Mouse (Mus musculus) MEL (cell line): ENCODE data around the gene Diras1. TPM values are rescaled to one million over a fixed set of nuclear protein-coding genes. Genes with fewer than 3 reads are reported as not detected.

Experiments used
- DNase-seq: peaks from one replicate; pipeline ENCODE4 v3.0.0; 2011; ENCODE audit warnings: low read depth, low spot score
- H3K27ac ChIP-seq: 2 replicates; pipeline ENCODE4 v1.5.1; 2012; ENCODE audit warnings: low read depth, mild to moderate bottlenecking, control low read depth, low read length, moderate library complexity; ENCODE audit not compliant: control insufficient read depth
- H3K27me3 ChIP-seq, 2 experiments: fragments of 150-350 bp in 1 of 2; sonication (generic) in 1 of 2; 2 replicates each; pipeline ENCODE4 v1.6.1; 2012; ENCODE audit warnings: low read length in 2 of 2, mild to moderate bottlenecking in 2 of 2, improper control_type of control experiment in 1 of 2, moderate library complexity in 1 of 2; ENCODE audit not compliant: insufficient read depth in 2 of 2, control insufficient read depth in 1 of 2
- H3K36me3 ChIP-seq, 2 experiments: 2 replicates each; pipeline ENCODE4 v1.6.1; 2012 to 2014; ENCODE audit warnings: low read length in 2 of 2, improper control_type of control experiment in 1 of 2, inconsistent platforms in 1 of 2, mild to moderate bottlenecking in 1 of 2; ENCODE audit not compliant: insufficient read depth in 2 of 2, control insufficient read depth in 1 of 2
- H3K4me1 ChIP-seq, 2 experiments: fragments of 150-350 bp in 1 of 2; sonication (generic) in 1 of 2; 2 replicates each; pipeline ENCODE4 v1.6.1; 2012; ENCODE audit warnings: low read length in 2 of 2, improper control_type of control experiment in 1 of 2, mild to moderate bottlenecking in 1 of 2; ENCODE audit not compliant: insufficient read depth in 2 of 2, control insufficient read depth in 1 of 2
- H3K4me3 ChIP-seq, 2 experiments: fragments of 150-350 bp in 1 of 2; sonication (generic) in 1 of 2; 2 replicates each; pipeline ENCODE4 v1.5.1; 2012; ENCODE audit warnings: low read depth in 2 of 2, low read length in 2 of 2, mild to moderate bottlenecking in 2 of 2, moderate library complexity in 2 of 2, control low read depth in 1 of 2, improper control_type of control experiment in 1 of 2; ENCODE audit not compliant: control insufficient read depth in 1 of 2, insufficient read depth in 1 of 2
- H3K79me2 ChIP-seq: 2 replicates; pipeline ENCODE4 v1.6.1; 2012; ENCODE audit warnings: mild to moderate bottlenecking, low read length, moderate library complexity; ENCODE audit not compliant: control insufficient read depth, poor library complexity, insufficient read depth
- H3K9ac ChIP-seq: 2 replicates; pipeline ENCODE4 v1.6.1; 2012; ENCODE audit warnings: low read depth, mild to moderate bottlenecking, control low read depth, low read length, moderate library complexity; ENCODE audit not compliant: control insufficient read depth, poor library complexity, severe bottlenecking
- H3K9me3 ChIP-seq: fragments of 150-350 bp; sonication (generic); replicated peaks from 2 replicates; pipeline ENCODE4 v1.6.1; 2012; ENCODE audit warnings: mild to moderate bottlenecking, low read length, improper control_type of control experiment, moderate library complexity; ENCODE audit not compliant: insufficient read depth
- BHLHE40 ChIP-seq: IDR thresholded peaks from 2 replicates; pipeline ENCODE4 v1.6.1; 2012; ENCODE audit warnings: low read depth, mild to moderate bottlenecking, inconsistent platforms, low read length, improper control_type of control experiment, borderline replicate concordance
- CHD1 ChIP-seq: IDR thresholded peaks from 2 replicates; pipeline ENCODE4 v1.6.1; 2012; ENCODE audit warnings: low read depth, mild to moderate bottlenecking, inconsistent platforms, low read length, improper control_type of control experiment
- CHD2 ChIP-seq: IDR thresholded peaks from 2 replicates; pipeline ENCODE4 v1.6.1; 2011; ENCODE audit warnings: low read length, improper control_type of control experiment
- GABPA ChIP-seq: IDR thresholded peaks from 2 replicates; pipeline ENCODE4 v1.6.1; 2012; ENCODE audit warnings: low read depth, mild to moderate bottlenecking, inconsistent platforms, low read length, improper control_type of control experiment, moderate library complexity
- GATA1 ChIP-seq: IDR thresholded peaks from 2 replicates; pipeline ENCODE4 v1.6.1; 2011; ENCODE audit warnings: low read depth, low read length, improper control_type of control experiment
- HCFC1 ChIP-seq: IDR thresholded peaks from 2 replicates; pipeline ENCODE4 v1.6.1; 2012; ENCODE audit warnings: low read depth, mild to moderate bottlenecking, inconsistent platforms, low read length, improper control_type of control experiment, moderate library complexity
- JUND ChIP-seq: IDR thresholded peaks from 2 replicates; pipeline ENCODE4 v1.6.1; 2011; ENCODE audit warnings: low read depth, mild to moderate bottlenecking, improper control_type of control experiment, low read length
- KAT2A ChIP-seq: conservative IDR thresholded peaks from 2 replicates; pipeline ENCODE4 v1.6.1; 2012; ENCODE audit warnings: low read depth, low read length, improper control_type of control experiment, inconsistent platforms
- MAX ChIP-seq: IDR thresholded peaks from 2 replicates; pipeline ENCODE4 v1.6.1; 2011; ENCODE audit warnings: low read length, improper control_type of control experiment
- MAZ ChIP-seq: IDR thresholded peaks from 2 replicates; pipeline ENCODE4 v1.6.1; 2012; ENCODE audit warnings: low read depth, mild to moderate bottlenecking, inconsistent platforms, low read length, improper control_type of control experiment
- MEF2A ChIP-seq: IDR thresholded peaks from 2 replicates; pipeline ENCODE4 v1.6.1; 2014; ENCODE audit warnings: low read depth, mild to moderate bottlenecking, inconsistent platforms, low read length, improper control_type of control experiment; ENCODE audit not compliant: poor library complexity, insufficient replicate concordance, severe bottlenecking; ENCODE audit errors: extremely low read depth
- MXI1 ChIP-seq: IDR thresholded peaks from 2 replicates; pipeline ENCODE4 v1.6.1; 2011; ENCODE audit warnings: mild to moderate bottlenecking, low read depth, low read length, improper control_type of control experiment
- NRF1 ChIP-seq: IDR thresholded peaks from 2 replicates; pipeline ENCODE4 v1.6.1; 2014; ENCODE audit warnings: low read depth, mild to moderate bottlenecking, inconsistent platforms, low read length, improper control_type of control experiment, moderate library complexity; ENCODE audit not compliant: poor library complexity, insufficient read depth, severe bottlenecking
- POLR2A ChIP-seq, 2 experiments: IDR thresholded peaks; 2 replicates each; pipeline ENCODE4 v1.6.1; 2011 to 2012; ENCODE audit warnings: low read length in 2 of 2, mild to moderate bottlenecking in 2 of 2, control low read depth in 1 of 2, improper control_type of control experiment in 1 of 2, low read depth in 1 of 2, moderate library complexity in 1 of 2; ENCODE audit not compliant: control insufficient read depth in 1 of 2, insufficient read depth in 1 of 2, poor library complexity in 1 of 2
- POLR2AphosphoS5 ChIP-seq: IDR thresholded peaks from 2 replicates; pipeline ENCODE4 v1.6.1; 2012; ENCODE audit warnings: low read depth, borderline replicate concordance, mild to moderate bottlenecking, inconsistent platforms, low read length, moderate library complexity, mixed read lengths
- RAD21 ChIP-seq: IDR thresholded peaks from 2 replicates; pipeline ENCODE4 v1.6.1; 2011; ENCODE audit warnings: mild to moderate bottlenecking, low read depth, low read length, improper control_type of control experiment
- RCOR1 ChIP-seq: IDR thresholded peaks from 2 replicates; pipeline ENCODE4 v1.6.1; 2012; ENCODE audit warnings: low read depth, mild to moderate bottlenecking, inconsistent platforms, low read length, improper control_type of control experiment
- SIN3A ChIP-seq: IDR thresholded peaks from 2 replicates; pipeline ENCODE4 v1.6.1; 2012; ENCODE audit warnings: low read length, improper control_type of control experiment, inconsistent platforms
- SMC3 ChIP-seq: IDR thresholded peaks from 2 replicates; pipeline ENCODE4 v1.6.1; 2011; ENCODE audit warnings: low read depth, low read length, improper control_type of control experiment
- TAL1 ChIP-seq: IDR thresholded peaks from 2 replicates; pipeline ENCODE4 v1.6.1; 2012; ENCODE audit warnings: mild to moderate bottlenecking, inconsistent platforms, low read length, moderate library complexity, mixed read lengths
- TBP ChIP-seq: IDR thresholded peaks from 2 replicates; pipeline ENCODE4 v1.8.0; 2011; ENCODE audit warnings: low read depth, low read length, improper control_type of control experiment
- UBTF ChIP-seq: IDR thresholded peaks from 2 replicates; pipeline ENCODE4 v1.6.1; 2012; ENCODE audit warnings: low read depth, mild to moderate bottlenecking, inconsistent platforms, low read length, improper control_type of control experiment, moderate library complexity, borderline replicate concordance; ENCODE audit not compliant: insufficient read depth
- ZC3H11A ChIP-seq: IDR thresholded peaks from 2 replicates; pipeline ENCODE4 v1.6.1; 2012; ENCODE audit warnings: low read depth, mild to moderate bottlenecking, inconsistent platforms, low read length, improper control_type of control experiment
- ZKSCAN1 ChIP-seq: IDR thresholded peaks from 2 replicates; pipeline ENCODE4 v1.6.1; 2012; ENCODE audit warnings: low read depth, mild to moderate bottlenecking, inconsistent platforms, low read length, improper control_type of control experiment, moderate library complexity
- ZMIZ1 ChIP-seq: IDR thresholded peaks from 2 replicates; pipeline ENCODE4 v1.6.1; 2012; ENCODE audit warnings: low read depth, mild to moderate bottlenecking, inconsistent platforms, low read length, improper control_type of control experiment, moderate library complexity
- polyA plus RNA-seq, 2 experiments: library from polyadenylated mRNA; stranded (reverse) in 1 of 2; unstranded in 1 of 2; fragments of >175 nt in 1 of 2; fragments of >200 nt in 1 of 2; gene quantifications; 2 replicates each; pipeline versions ENCODE4 v1.2.1 to v1.2.4; 2012; ENCODE audit warnings: low replicate concordance in 2 of 2, low read depth in 1 of 2; ENCODE audit not compliant: insufficient read length in 2 of 2, insufficient read depth in 1 of 2, missing spikeins in 1 of 2
- total RNA-seq: library from RNA; depleted of rRNA; stranded (reverse); fragments of 300-350 nt; gene quantifications from 2 replicates; pipeline ENCODE4 v1.2.3, GENCODE M21; 2012

Gene Diras1
- total and polyA plus RNA-seq, 3 experiments = 0.04 TPM; not detected in 2

DNA sequence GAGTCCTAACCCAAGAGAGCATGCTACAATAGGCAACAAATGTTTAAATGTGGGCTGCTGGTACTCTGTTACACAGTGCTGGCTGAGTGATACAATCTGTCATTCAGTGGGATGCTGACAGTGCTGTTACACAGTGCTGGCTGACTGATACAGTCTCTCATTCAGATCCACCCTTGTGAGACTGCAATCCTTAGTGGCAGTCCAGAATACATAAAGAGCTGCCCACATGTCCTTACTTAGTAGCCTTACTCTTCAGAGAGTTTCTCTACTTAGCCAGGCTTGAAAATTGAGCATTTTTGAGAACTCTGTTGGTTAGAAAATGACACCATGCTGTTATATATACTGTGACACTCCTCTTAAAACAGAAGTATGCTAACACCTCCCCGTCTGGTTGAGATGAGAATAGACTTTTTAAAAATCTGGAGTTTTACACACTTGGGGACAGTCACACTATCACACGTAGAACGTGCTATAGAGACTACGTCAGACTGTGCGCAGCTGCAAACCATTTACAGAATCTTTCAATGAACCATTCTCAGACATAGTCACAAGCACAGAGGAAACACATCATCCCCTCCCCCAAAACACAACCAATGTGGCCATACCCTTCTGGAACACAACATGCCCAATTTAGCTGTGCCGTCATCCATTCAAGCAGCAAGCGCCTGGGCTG is 19.3 kb downstream of the Diras1 start:
- H3K9me3 ChIP-seq = no peaks in the 10 kb centered on the region
- H3K79me2 ChIP-seq = no peaks in the 10 kb centered on the region
- H3K9ac ChIP-seq = no peak overlapping the region
- TF ChIP-seq RAD21 (no peak), KAT2A (no peak), NRF1 (no peak), POLR2AphosphoS5 (no peak), MXI1 (no peak), GABPA (no peak), ZC3H11A (no peak), BHLHE40 (no peak), CHD2 (no peak), SMC3 (no peak), TAL1 (no peak), MAZ (no peak), ZKSCAN1 (no peak), UBTF (no peak), TBP (no peak)
- no peak for DNase-seq
- H3K27ac ChIP-seq = no peak overlapping the region
- peaks cover 0 to 2% of the 10 kb centered on the region in 2 experiments; a peak in 1 of 4 replicates for H3K36me3 ChIP-seq
- no peak overlapping the region for H3K4me3 ChIP-seq
- H3K27me3 ChIP-seq = no peaks in the 10 kb centered on the region
- no peaks in the 10 kb centered on the region for H3K4me1 ChIP-seq

- Histone ChIP-seq H3K27me3 (no peaks in the 10 kb centered on the region), H3K9me3 (no peaks in the 10 kb centered on the region), H3K4me1 (peaks cover 5 to 8% of the 10 kb centered on the region in 2 experiments; a peak in 3 of 4 replicates), H3K27ac (no peak overlapping the region), H3K36me3 (peaks cover 0 to 5% of the 10 kb centered on the region in 2 experiments; a peak in 2 of 4 replicates), H3K79me2 (no peaks in the 10 kb centered on the region), H3K4me3 (no peak overlapping the region), H3K9ac (no peak overlapping the region)
- TF ChIP-seq ZC3H11A = no peak
- TF ChIP-seq NRF1 = no peak
- no peak for TF ChIP-seq TAL1
- no peak for TF ChIP-seq GABPA
- no peak for TF ChIP-seq CHD2
- no peak for TF ChIP-seq POLR2A (IDR thresholded peaks at IDR 0.05; ENCODE audit: control insufficient read depth in 1 of 2, insufficient read depth in 1 of 2, low read depth in 1 of 2, low read length in 2 of 2, poor library complexity in 1 of 2)
- TF ChIP-seq MAX = no peak
- no peak for TF ChIP-seq HCFC1
- no peak for TF ChIP-seq MXI1
- no peak for TF ChIP-seq MEF2A
- TF ChIP-seq CHD1 = no peak
- no peak for TF ChIP-seq JUND
- TF ChIP-seq ZMIZ1 = no peak
- TF ChIP-seq SMC3 = no peak
- TF ChIP-seq RCOR1 = no peak
- TF ChIP-seq SIN3A = no peak
- no peak for TF ChIP-seq GATA1
- no peak for DNase-seq
These were observed 24.3 kb downstream of the Diras1 start for GRCm38 (mm10) chr10:81001161-81001560.
